Mouse (Mus musculus) bone marrow macrophage, adult 2 months (primary cell): ENCODE measurements around the gene Rasgrp2.

ENCODE experiments used
- CTCF ChIP-seq: IDR thresholded peaks from 2 replicates; pipeline ENCODE4 v1.5.1; 2012; ENCODE audit warnings: low read depth, mild to moderate bottlenecking, low read length, moderate library complexity
- POLR2A ChIP-seq: IDR thresholded peaks from 2 replicates; pipeline ENCODE4 v1.6.1; 2012; ENCODE audit warnings: mild to moderate bottlenecking, low read depth, low read length, borderline replicate concordance

DNA sequence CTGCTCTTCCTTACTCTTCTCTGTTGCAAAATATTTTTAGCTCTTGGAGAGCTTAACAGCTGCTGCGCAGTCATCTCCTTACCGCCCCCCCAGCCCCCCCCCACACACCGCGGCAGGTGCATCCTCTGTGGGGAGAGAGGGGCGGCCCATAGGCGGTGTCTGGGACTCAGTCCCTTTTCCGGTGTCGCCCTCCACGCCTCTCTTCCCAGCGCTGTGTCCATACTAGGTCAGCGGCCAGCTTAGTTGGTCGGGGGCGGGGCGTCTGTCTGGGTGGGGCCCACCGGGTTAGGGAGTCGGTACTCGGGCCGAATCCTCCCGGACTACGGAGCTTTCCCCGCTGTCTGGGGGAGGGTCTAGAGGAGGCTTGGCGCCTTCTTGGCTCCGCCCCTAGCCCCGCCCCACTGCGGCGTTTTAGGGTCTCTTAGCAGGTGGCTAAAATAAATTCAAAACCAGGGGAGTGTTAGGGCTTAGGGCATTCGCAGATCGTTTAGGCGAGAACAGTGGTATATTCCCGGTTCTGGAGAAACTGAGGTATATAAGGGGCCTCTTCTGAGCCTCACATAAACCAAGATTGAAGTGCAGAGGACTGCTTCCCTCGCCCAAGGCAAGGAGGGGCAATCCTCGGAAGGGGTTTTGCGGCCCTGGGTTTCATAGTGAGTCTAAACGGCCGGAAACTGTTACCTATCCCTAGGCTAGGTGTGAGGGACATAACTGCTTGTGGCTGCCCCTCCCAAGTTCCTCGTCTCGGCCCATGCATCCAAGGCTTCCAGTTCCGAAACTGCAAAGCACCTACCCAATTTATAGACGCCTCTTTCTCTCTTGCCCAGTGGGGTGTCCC lies 474 bp upstream of the Rasgrp2 start:
- no peak for TF ChIP-seq CTCF
- no peak for TF ChIP-seq POLR2A
